Mouse (Mus musculus) heart, embryonic 16.5 days (tissue): Measurements from ENCODE around the gene Hpcal4. TPM values are rescaled to one million over a fixed set of nuclear protein-coding genes. Genes with fewer than 3 reads are reported as not detected.

ENCODE experiments used
- ATAC-seq: fragments of 200-750 bp; cut with Nextera tagmentation; replicated peaks from 2 replicates; pipeline ENCODE4 v1.8.0; 2017; ENCODE audit warnings: moderate number of reproducible peaks; ENCODE audit not compliant: insufficient read depth, low FRiP score; ENCODE audit errors: extremely low read depth
- H3K27ac ChIP-seq: fragments of 300-500 bp; sonication (generic); 2 replicates; pipeline ENCODE4 v1.5.1; 2014; ENCODE audit warnings: mild to moderate bottlenecking, low read length, control low read depth, moderate library complexity
- H3K27me3 ChIP-seq: fragments of 300-500 bp; sonication (generic); 2 replicates; pipeline ENCODE4 v1.6.1; 2014; ENCODE audit warnings: low read length, mixed read lengths; ENCODE audit not compliant: control insufficient read depth, insufficient read depth
- H3K36me3 ChIP-seq: fragments of 300-500 bp; sonication (generic); 2 replicates; pipeline ENCODE4 v1.6.1; 2014; ENCODE audit not compliant: control insufficient read depth, insufficient read depth
- H3K4me1 ChIP-seq: fragments of 300-500 bp; sonication (generic); 2 replicates; pipeline ENCODE4 v1.6.1; 2014; ENCODE audit warnings: low read length, mixed read lengths; ENCODE audit not compliant: control insufficient read depth, insufficient read depth
- H3K4me2 ChIP-seq: fragments of 300-500 bp; sonication (generic); 2 replicates; pipeline ENCODE4 v1.6.1; 2014; ENCODE audit warnings: low read depth, mild to moderate bottlenecking, control low read depth, low read length
- H3K4me3 ChIP-seq: fragments of 300-500 bp; sonication (generic); 2 replicates; pipeline ENCODE4 v1.5.1; 2014; ENCODE audit warnings: mild to moderate bottlenecking, control low read depth, low read length
- H3K9ac ChIP-seq: fragments of 300-500 bp; sonication (generic); 2 replicates; pipeline ENCODE4 v1.6.1; 2014; ENCODE audit warnings: low read length, control low read depth
- H3K9me3 ChIP-seq: fragments of 300-500 bp; sonication (generic); replicated peaks from 2 replicates; pipeline ENCODE4 v1.6.1; 2016; ENCODE audit warnings: low read length; ENCODE audit not compliant: control insufficient read depth
- WGBS: fragments of 180-500 bp; shearing (Covaris S2); extraction: QIAGEN DNeasy Blood & Tissue Kit; methylation state at CpG from one replicate; pipeline ENCODE4 v1.1.7; 2014; 5-methylcytosine and 5-hydroxymethylcytosine counted together
- polyA plus RNA-seq: library from polyadenylated mRNA; unstranded; fragments of >200 nt; fragmentation: Nextera tagmentation; extraction: Ambion mirVana; gene quantifications from 2 replicates; pipeline ENCODE4 v1.2.1, GENCODE M21; 2015

The Hpcal4 gene
- 0.33 and 0.84 TPM in 2 replicates for polyA plus RNA-seq

GRCm38 (mm10) chr4:123182328-123183238, at the start of gene Hpcal4:
Gene Hpcal4 (plus strand): TSS chr4:123183227.
- Histone ChIP-seq H3K27ac (no peak within 1 kb of the TSS), H3K4me2 (peak within 1 kb of the TSS; percentile 84), H3K27me3 (peaks cover 69% of the 10 kb centered on the region), H3K9me3 (no peaks in the 10 kb centered on the region), H3K4me3 (peak within 1 kb of the TSS; percentile 58), H3K4me1 (peaks cover 11% of the 10 kb centered on the region), H3K36me3 (no peaks in the 10 kb centered on the region), H3K9ac (peak within 1 kb of the TSS; percentile 60)
- ATAC-seq: 0 out of 2 replicates have a peak, but pooled peaks have one; percentile 37
- under 1% methylated on average over 44 of the region's 44 CpGs for WGBS

GRCm38 (mm10) chr4:123137551-123137950, 45.5 kb upstream of the Hpcal4 start:
- H3K4me2 ChIP-seq: no peak overlapping the region
- peaks cover 36% of the 10 kb centered on the region for H3K36me3 ChIP-seq
- peaks cover 12% of the 10 kb centered on the region for H3K4me1 ChIP-seq
- ATAC-seq: no peak
- no peaks in the 10 kb centered on the region for H3K9me3 ChIP-seq
- WGBS: 82% methylated on average over 3 of the region's 3 CpGs
- H3K9ac ChIP-seq: no peak overlapping the region
- 0 out of 2 replicates have a peak, but pooled peaks cover under 1% of the 10 kb centered on the region for H3K27me3 ChIP-seq
- H3K27ac ChIP-seq: no peak overlapping the region
- no peak overlapping the region for H3K4me3 ChIP-seq

GRCm38 (mm10) chr4:123139513-123140154, 43.4 kb upstream of the Hpcal4 start, which contains the start of gene Ppie:
Gene Ppie (minus strand): TSS chr4:123139951.
- Histone ChIP-seq H3K36me3 (peaks cover 17% of the 10 kb centered on the region), H3K27me3 (0 out of 2 replicates have a peak, but pooled peaks cover 2% of the 10 kb centered on the region), H3K4me3 (peak within 1 kb of the TSS; percentile 85), H3K4me1 (peaks cover 12% of the 10 kb centered on the region), H3K9ac (peak within 1 kb of the TSS; percentile 72), H3K27ac (peak within 1 kb of the TSS; percentile 92), H3K4me2 (peak within 1 kb of the TSS; percentile 98), H3K9me3 (no peaks in the 10 kb centered on the region)
- ATAC-seq: peak; percentile 96
- under 1% methylated on average over 34 of the region's 34 CpGs for WGBS

GRCm38 (mm10) chr4:123147446-123148150, 35.4 kb upstream of the Hpcal4 start:
- Histone ChIP-seq H3K9me3 (no peaks in the 10 kb centered on the region), H3K9ac (no peak overlapping the region), H3K4me3 (no peak overlapping the region), H3K27ac (no peak overlapping the region), H3K36me3 (no peaks in the 10 kb centered on the region), H3K4me1 (no peaks in the 10 kb centered on the region), H3K27me3 (peaks cover 2% of the 10 kb centered on the region; the same call in 1 of the 2 replicates), H3K4me2 (no peak overlapping the region)
- WGBS: 59% methylated on average over 5 of the region's 5 CpGs
- ATAC-seq: no peak

GRCm38 (mm10) chr4:123152003-123152402, 31.0 kb upstream of the Hpcal4 start:
- H3K9ac ChIP-seq: no peak overlapping the region
- H3K27me3 ChIP-seq: no peaks in the 10 kb centered on the region; the same call in 1 of the 2 replicates
- no peak overlapping the region for H3K4me3 ChIP-seq
- WGBS: 73% methylated on average over 4 of the region's 4 CpGs
- H3K27ac ChIP-seq: no peak overlapping the region
- no peaks in the 10 kb centered on the region for H3K9me3 ChIP-seq
- H3K36me3 ChIP-seq: no peaks in the 10 kb centered on the region
- no peak overlapping the region for H3K4me2 ChIP-seq
- ATAC-seq: no peak
- H3K4me1 ChIP-seq: no peaks in the 10 kb centered on the region

- H3K9ac ChIP-seq: no peak overlapping the region
- ATAC-seq: no peak
- WGBS: 34% methylated on average over 5 of the region's 5 CpGs
- no peak overlapping the region for H3K4me2 ChIP-seq
- H3K4me1 ChIP-seq: no peaks in the 10 kb centered on the region
- no peaks in the 10 kb centered on the region for H3K9me3 ChIP-seq
- no peak overlapping the region for H3K4me3 ChIP-seq
- H3K27ac ChIP-seq: no peak overlapping the region
- no peaks in the 10 kb centered on the region for H3K27me3 ChIP-seq
- H3K36me3 ChIP-seq: no peaks in the 10 kb centered on the region
Observed at GRCm38 (mm10) chr4:123152976-123153375, 30.1 kb upstream of the Hpcal4 start.

- no peak overlapping the region for H3K9ac ChIP-seq
- no peaks in the 10 kb centered on the region for H3K9me3 ChIP-seq
- 17% methylated on average over 4 of the region's 4 CpGs for WGBS
- H3K27ac ChIP-seq: no peak overlapping the region
- no peak overlapping the region for H3K4me2 ChIP-seq
- H3K27me3 ChIP-seq: 0 out of 2 replicates have a peak, but pooled peaks cover under 1% of the 10 kb centered on the region
- no peak overlapping the region for H3K4me3 ChIP-seq
- H3K36me3 ChIP-seq: no peaks in the 10 kb centered on the region
- no peaks in the 10 kb centered on the region for H3K4me1 ChIP-seq
- no peak for ATAC-seq
Observed at GRCm38 (mm10) chr4:123155004-123155403, 28.0 kb upstream of the Hpcal4 start.

- Histone ChIP-seq H3K27ac (no peak overlapping the region), H3K9me3 (no peaks in the 10 kb centered on the region), H3K36me3 (no peaks in the 10 kb centered on the region), H3K4me1 (no peaks in the 10 kb centered on the region), H3K4me3 (no peak overlapping the region), H3K4me2 (no peak overlapping the region), H3K27me3 (0 out of 2 replicates have a peak, but pooled peaks cover 2% of the 10 kb centered on the region), H3K9ac (no peak overlapping the region)
- ATAC-seq: no peak
- 47% methylated on average over 2 of the region's 2 CpGs for WGBS
Observed at GRCm38 (mm10) chr4:123155427-123155826, 27.6 kb upstream of the Hpcal4 start.
